Mouse (Mus musculus): ENCODE data around the gene Spag6.

GRCm38 (mm10) chr2:18697591-18698244 lies 3.9 kb downstream of the Spag6 start:
- TF ChIP-seq POLR2A (IDR thresholded peaks at IDR 0.05; ENCODE audit: low read depth, low read length) (no peak), CTCF (conservative IDR thresholded peaks at IDR 0.05; ENCODE audit: insufficient read depth, insufficient read length, low read depth, low read length) (no peak)
